Mouse (Mus musculus) cerebellum, adult 8-10 months (tissue): ENCODE data around the gene Klhl6.
"Not testable (repeated sequence)": the region's sequence is repeated elsewhere in the genome, so short reads cannot be mapped to it uniquely, and the experiment has no call there.

Experiments
- DNase-seq: peaks from one replicate; pipeline ENCODE4 v3.0.0; 2022

Klhl6 gene

DNA sequence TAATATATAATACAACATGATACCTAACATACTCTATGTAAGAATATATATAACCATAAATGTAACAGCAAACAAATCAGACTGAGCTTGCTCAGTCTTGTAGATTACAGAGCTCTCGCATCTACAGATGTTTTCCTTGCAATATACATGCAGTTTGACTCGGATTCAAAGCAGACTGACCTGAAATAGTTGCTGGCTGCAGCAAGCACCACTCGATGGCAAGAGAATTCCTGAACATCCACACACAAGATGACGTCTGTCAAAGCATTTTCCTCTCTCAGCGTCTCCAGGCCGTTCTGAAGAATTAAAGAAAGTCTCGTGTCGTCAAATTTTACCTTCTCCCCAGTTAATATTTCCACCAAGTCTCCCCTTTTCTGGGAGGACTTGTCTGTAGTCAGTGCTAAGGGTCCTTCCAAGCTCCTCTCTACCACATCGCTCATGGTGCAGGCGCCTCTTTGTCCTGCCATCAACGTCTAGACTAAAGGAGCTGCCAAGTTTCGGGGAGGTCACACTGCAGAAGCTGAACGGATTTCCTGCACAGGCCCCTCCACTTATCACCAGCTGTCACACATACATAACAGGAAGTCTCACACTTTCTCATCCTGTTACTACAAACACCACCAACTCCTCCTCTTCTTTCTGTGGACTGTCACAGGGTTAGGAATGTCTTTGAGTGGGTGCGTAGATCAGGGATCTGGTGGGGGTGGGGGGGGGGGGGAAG is at the start of gene Klhl6:
TSS of gene Klhl6 (minus strand) at position 501 of the 721 bp plus-strand sequence.
- no peak for DNase-seq

GRCm38 (mm10) chr16:20027241-20027640 is 44.4 kb upstream of the Klhl6 start:
- DNase-seq: not testable (repeated sequence)

- no peak for DNase-seq
Observed at GRCm38 (mm10) chr16:20022821-20023220, 40.0 kb upstream of the Klhl6 start.

DNA sequence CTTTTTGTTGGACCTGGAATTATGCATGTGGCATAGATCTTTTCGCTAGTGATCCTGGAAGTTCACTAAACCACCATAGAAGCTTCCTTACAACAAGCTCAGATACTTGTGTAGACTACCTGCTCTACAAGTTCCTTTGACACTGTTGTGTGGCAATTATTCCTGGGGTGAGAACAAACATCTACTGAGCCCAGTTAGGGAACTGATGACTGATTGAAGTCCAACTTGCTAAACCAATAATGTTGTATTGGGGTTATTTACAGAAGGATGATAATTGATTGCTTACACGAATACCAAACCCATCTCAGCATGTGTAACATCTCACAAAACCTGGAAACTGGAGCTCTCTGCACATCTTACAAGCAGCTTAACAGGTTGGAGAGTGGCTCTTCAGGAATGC is 39.0 kb upstream of the Klhl6 start:
- no peak for DNase-seq

- DNase-seq: no peak
Observed at GRCm38 (mm10) chr16:20012647-20013046, 29.8 kb upstream of the Klhl6 start.

GRCm38 (mm10) chr16:20006066-20006465 is 23.2 kb upstream of the Klhl6 start:
- DNase-seq: no peak

DNA sequence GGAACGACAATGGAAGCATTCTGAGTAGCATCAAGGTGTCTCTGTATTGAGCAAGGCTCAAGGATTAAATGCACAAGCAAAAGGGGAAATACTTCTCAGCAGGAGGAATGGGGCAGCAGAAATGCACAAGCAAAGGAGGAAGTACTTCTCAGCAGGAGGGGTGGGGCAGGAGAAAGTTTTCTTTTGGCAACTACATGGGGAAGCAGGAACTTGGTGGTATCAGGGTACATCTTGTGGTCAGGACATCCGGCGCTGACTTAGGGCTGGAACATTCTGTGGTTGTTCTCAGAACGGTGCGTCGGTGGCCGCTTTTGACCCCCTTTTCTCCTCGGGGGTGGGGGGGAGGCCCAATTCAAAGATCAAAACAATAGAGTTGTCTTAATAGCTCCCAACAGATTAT is 17.4 kb upstream of the Klhl6 start:
- not testable (repeated sequence) for DNase-seq

GRCm38 (mm10) chr16:19997616-19998015 is 14.8 kb upstream of the Klhl6 start:
- no peak for DNase-seq

GRCm38 (mm10) chr16:19996913-19997312 is 14.1 kb upstream of the Klhl6 start:
- not testable (repeated sequence) for DNase-seq

DNA sequence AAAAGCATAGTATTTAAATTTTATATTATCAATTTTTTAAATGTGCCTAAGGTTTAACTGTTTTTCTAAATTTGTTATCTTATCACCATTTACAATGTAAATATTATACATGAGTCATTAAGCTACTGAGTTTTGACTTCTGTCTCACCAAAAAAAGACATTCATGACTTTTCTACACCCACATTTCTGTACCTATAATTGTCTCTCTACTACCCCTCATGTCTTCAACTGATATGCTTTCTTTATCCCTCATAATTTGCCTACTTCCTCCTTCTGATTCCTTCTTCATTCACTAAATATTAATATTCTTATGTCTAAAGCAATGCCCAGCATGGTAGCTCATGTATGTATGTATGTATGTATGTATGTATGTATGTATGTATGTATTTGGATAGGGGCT is 13.0 kb upstream of the Klhl6 start:
- DNase-seq: no peak

DNA sequence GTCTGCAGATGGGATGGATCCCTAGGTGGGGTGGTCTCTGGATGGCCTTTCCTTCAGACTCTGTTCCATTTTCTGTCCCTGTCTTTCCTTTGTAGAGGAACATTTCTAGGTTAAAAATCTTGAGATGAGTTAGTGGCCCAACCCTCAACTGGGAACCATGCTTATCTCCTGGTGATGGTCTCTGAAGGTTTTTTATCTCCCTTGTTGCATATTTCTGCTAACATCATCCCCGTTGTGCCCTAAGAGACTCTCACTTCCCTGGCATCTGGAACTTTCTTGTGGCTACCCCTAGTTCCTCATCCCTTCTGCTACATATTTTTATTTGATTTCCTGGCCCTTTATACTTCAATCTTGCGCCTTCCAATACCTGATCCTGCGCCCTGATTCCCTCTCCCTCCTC is 10.4 kb upstream of the Klhl6 start:
- no peak for DNase-seq

DNA sequence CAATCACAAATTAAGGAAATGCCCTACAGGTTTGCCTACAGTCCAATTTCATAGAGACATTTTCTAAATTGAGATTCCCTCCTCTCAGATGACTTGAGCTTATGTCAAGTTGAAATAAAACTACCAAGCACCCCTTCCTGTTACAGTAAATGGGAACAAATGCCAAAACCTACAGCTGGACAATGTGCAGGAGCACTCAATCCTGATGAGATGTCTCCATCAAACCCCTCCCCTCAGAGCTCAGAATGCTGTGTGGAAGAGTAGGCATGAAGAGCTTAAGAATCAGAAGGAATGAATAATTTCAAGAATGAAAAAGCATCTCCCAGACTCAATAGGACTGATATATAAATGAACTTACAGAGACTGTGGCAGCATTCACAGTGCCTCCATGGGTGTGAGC is 7.7 kb upstream of the Klhl6 start:
- no peak for DNase-seq

- DNase-seq: no peak
Observed at GRCm38 (mm10) chr16:19987589-19987988, 4.8 kb upstream of the Klhl6 start.

DNA sequence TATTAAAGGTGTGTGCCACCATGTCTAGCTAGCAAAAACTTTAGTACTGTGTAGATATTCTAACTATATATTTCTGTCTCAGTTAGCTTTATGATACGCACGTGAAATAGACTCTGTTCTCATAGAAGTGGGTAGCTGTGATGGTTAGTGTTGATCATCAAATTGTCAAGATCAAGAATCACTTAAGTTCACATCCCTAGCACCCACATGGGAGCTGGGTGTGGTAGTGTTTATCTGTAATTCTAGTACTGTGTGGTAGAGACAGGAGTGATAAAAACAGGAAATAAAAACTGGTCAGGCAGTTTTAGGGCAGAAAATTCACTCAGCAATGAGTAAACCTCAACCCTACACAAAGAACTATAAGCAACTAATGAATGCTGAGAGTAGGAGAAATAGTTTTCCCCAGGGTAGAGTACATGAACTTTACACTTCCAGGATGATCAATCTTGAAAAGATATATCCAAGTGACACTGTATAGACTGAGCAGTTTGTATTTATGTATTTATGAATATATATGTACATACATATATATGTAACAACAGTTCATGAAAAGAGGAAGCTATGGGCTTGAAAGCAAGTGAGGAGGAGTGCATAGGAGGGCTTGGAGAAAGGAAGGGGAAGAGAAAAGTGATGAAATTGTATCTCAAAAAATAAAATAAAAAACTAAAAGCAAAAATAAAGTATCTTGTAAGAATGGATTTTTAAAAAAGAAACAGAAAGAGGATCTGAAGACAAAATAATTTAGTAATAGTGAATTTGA is 2.2 kb upstream of the Klhl6 start:
- no peak for DNase-seq

- DNase-seq: no peak
Observed at GRCm38 (mm10) chr16:19983559-19983958, 722 bp upstream of the Klhl6 start.

GRCm38 (mm10) chr16:19981684-19982083 is 1.2 kb downstream of the Klhl6 start:
- DNase-seq: no peak

GRCm38 (mm10) chr16:19981006-19981405 is 1.8 kb downstream of the Klhl6 start:
- no peak for DNase-seq

DNA sequence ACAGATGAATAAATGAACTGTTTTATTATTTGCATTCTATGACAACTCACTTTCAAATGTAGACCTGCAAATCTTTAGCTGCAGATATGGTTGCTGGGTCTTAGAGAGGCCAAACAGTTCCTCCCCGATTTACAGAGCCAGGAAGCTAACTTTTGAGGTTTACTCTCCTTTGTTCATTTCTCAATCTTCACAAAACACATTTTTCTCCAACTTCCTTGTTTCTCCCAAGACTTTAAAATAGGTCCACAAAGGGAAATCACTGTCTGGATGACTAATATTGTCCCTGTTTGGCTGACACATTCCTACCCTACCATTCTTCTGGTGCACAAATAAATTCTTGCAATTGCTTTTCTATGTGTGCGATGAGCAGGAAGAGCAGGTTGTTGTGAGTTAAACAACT is 3.1 kb downstream of the Klhl6 start:
- DNase-seq: no peak

GRCm38 (mm10) chr16:19977282-19977681 is 5.6 kb downstream of the Klhl6 start:
- no peak for DNase-seq

- no peak for DNase-seq
Observed at GRCm38 (mm10) chr16:19976825-19977224, 6.0 kb downstream of the Klhl6 start.

GRCm38 (mm10) chr16:19975432-19975831 is 7.4 kb downstream of the Klhl6 start:
- DNase-seq: no peak

- DNase-seq: no peak
Observed at GRCm38 (mm10) chr16:19973480-19973879, 9.4 kb downstream of the Klhl6 start.

GRCm38 (mm10) chr16:19972736-19973350 is 10.0 kb downstream of the Klhl6 start:
- no peak for DNase-seq

DNA sequence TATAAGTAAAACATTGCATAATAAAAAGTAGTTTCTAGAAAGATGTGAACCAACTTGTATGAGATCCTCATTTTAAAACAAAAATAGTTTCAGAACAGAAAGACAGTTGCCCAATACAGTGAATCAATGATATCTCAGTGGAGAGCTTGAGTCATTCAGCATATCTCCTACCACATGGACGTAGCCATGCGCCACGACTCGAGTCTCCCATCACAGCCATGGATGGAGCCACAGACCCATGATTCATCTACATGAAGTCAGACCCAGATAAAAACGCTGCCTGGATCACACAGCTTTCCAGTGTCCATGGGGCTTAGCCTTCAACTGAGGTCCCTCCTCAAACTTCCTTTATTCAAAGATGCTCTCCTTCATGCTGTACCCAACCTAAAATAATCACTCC is 13.3 kb downstream of the Klhl6 start:
- no peak for DNase-seq
